ENCODE assay signal across 9 mouse cellular contexts in the genomic region with DNA sequence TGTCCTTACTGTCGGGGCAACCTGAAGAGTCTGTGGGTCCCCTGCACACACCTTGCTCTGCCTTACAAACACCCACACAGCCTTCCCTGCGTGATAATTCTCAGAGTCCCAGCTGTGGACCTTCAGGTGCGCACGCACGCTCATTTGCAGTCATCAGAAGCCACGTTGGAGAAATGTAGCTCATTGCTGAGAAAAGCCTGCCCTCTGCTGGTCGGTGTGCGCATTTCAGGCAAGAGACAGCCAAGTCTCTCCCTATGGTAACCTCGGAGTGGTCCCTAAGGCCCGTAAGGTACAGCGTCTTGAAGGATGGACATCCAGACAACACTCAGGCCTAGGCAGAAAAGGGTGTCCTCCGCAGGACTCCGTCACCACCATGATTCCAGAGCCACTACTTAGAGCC. TPM values are rescaled to one million over a fixed set of nuclear protein-coding genes. Genes with fewer than 3 reads are reported as not detected.
A peak's percentile ranks its signal among the peaks of the same experiment; 100 is the strongest.
DNase-seq lines count a peak whose midpoint lies in the region; ATAC-seq and TF ChIP-seq lines count a peak whose summit lies in the region.
"Had no signal": no experiment of that assay in that cellular context is flagged by ENCODE, and none has a peak within 500 bp of the region (broad histone marks: within the 10 kb centered on the region; RNA-seq: fewer than 3 reads in every experiment).

No protein-coding gene starts in this region.

- H3K27me3 ChIP-seq in G1E (ENCODE audit: insufficient read depth, low read length) = no peaks in the 10 kb centered on the region
- H3K27me3 ChIP-seq in heart, embryonic 10.5 days (ENCODE audit: insufficient read depth, poor library complexity, severe bottlenecking) = peaks cover 9% of the 10 kb centered on the region; the same call in 1 of the 2 replicates

- no peak overlapping the region for H3K4me3 ChIP-seq in G1E (ENCODE audit: low read depth, low read length)
- no peak overlapping the region for H3K4me3 ChIP-seq in heart, embryonic 10.5 days
- H3K4me3 ChIP-seq: limb, embryonic 13.5 days had no signal

- no peaks in the 10 kb centered on the region for H3K36me3 ChIP-seq in G1E (replicated peaks)
- no peaks in the 10 kb centered on the region for H3K36me3 ChIP-seq in heart, embryonic 10.5 days
- H3K36me3 ChIP-seq: limb, embryonic 13.5 days had no signal

- H3K27ac ChIP-seq in heart, embryonic 10.5 days = no peak overlapping the region
- H3K27ac ChIP-seq: limb, embryonic 13.5 days had no signal

- no peaks in the 10 kb centered on the region for H3K4me1 ChIP-seq in G1E (ENCODE audit: insufficient read depth, low read depth, low read length)
- no peaks in the 10 kb centered on the region for H3K4me1 ChIP-seq in heart, embryonic 10.5 days
- H3K4me1 ChIP-seq: limb, embryonic 13.5 days had no signal

- peaks cover 33% of the 10 kb centered on the region for H3K9me3 ChIP-seq in G1E (replicated peaks)
- H3K9me3 ChIP-seq in heart, embryonic 10.5 days = no peaks in the 10 kb centered on the region
- H3K9me3 ChIP-seq: limb, embryonic 13.5 days had no signal

- no peak for DNase-seq in G1E (ENCODE audit: low spot score)
- DNase-seq in adrenal gland, adult 8-10 months = peak; percentile 19
- peak; percentile 83 for DNase-seq in embryo, embryonic 10 days (ENCODE audit: low spot score)
- peak; percentile 83 for DNase-seq in heart, embryonic 10.5 days (ENCODE audit: low spot score)
- peak; percentile 45 for DNase-seq in layer of hippocampus, adult 9-11 months
- DNase-seq in lung, postnatal 36 days = peak; percentile 68
- peak; percentile 86 for DNase-seq in right cerebral cortex, postnatal 14 days

- WGBS in heart, embryonic 10.5 days = 21% methylated on average over 13 of the region's 13 CpGs

- 0 out of 2 replicates have a peak, but pooled peaks have one; percentile 9 for TF ChIP-seq CTCF in G1E (IDR thresholded peaks at IDR 0.05; ENCODE audit: low read depth, low read length)

- no peak for ATAC-seq in G1E (ENCODE audit: extremely low read depth, insufficient number of reproducible peaks, low FRiP score, poor library complexity, severe bottlenecking)
- ATAC-seq in inflammation-experienced regulatory T-cells, adult 6 months = no peak

RNA-seq across cellular contexts. Expression of gene Zdhhc25, which starts 50.9 kb away (rescaled TPM):
- total RNA-seq in G1E (2014; fragmentation: Nextera tagmentation) = not detected in 2 replicates
- total RNA-seq in G1E (2017) = 0.06 and 0.16 TPM in 2 replicates
- polyA plus RNA-seq in G1E (2012) = not detected in 2 replicates
- total RNA-seq in adrenal gland, adult 8-10 months (2022) = not detected
- polyA plus RNA-seq in heart, embryonic 10.5 days (2016; fragmentation: Nextera tagmentation; extraction: Ambion mirVana) = not detected in 2 replicates
- polyA plus RNA-seq in inflammation-experienced regulatory T-cells, adult 6 months (2017; shearing (Covaris generic)) = not detected
- polyA plus RNA-seq: limb, embryonic 13.5 days had no signal
